In genomic region chr9:25213164-25213557, GRCm38 (mm10) we compare ENCODE assay signal across 9 mouse cellular contexts. TPM values are rescaled to one million over a fixed set of nuclear protein-coding genes. Genes with fewer than 3 reads are reported as not detected.
DNase-seq lines count a peak whose midpoint lies in the region; ATAC-seq and TF ChIP-seq lines count a peak whose summit lies in the region.
"Had no signal": no experiment of that assay in that cellular context is flagged by ENCODE, and none has a peak within 500 bp of the region (broad histone marks: within the 10 kb centered on the region; RNA-seq: fewer than 3 reads in every experiment).

No protein-coding gene starts in this region.

- H3ac ChIP-seq in myocyte (ENCODE audit: control insufficient read depth, insufficient read length) = no peak overlapping the region

- H3K4me1 ChIP-seq in heart, embryonic 14.5 days (ENCODE audit: control insufficient read depth in 2 of 2, insufficient read depth in 2 of 2, low read length in 2 of 2) = peaks cover 5 to 26% of the 10 kb centered on the region in 2 experiments; a peak in 3 of 4 replicates
- H3K4me1 ChIP-seq in lung, embryonic 14.5 days (ENCODE audit: insufficient read depth) = peaks cover 11% of the 10 kb centered on the region; the same call in 1 of the 2 replicates
- H3K4me1 ChIP-seq in hindbrain, embryonic 11.5 days (replicated peaks; ENCODE audit: control insufficient read depth, insufficient read depth, low read length) = no peaks in the 10 kb centered on the region

- no peak overlapping the region for H3K4me2 ChIP-seq in heart, embryonic 14.5 days (ENCODE audit: low read length)
- no peak overlapping the region for H3K4me2 ChIP-seq in lung, embryonic 14.5 days
- no peak overlapping the region for H3K4me2 ChIP-seq in hindbrain, embryonic 11.5 days (replicated peaks; ENCODE audit: low read depth, low read length)
- H3K4me2 ChIP-seq in myocyte (ENCODE audit: low read depth) = peak overlapping the region; percentile 7

- no peak for TF ChIP-seq CTCF in lung, embryonic 14.5 days (IDR thresholded peaks at IDR 0.05; ENCODE audit: low read depth)

- no peak overlapping the region for H3K4me3 ChIP-seq in heart, embryonic 14.5 days (ENCODE audit: control insufficient read depth in 1 of 2, insufficient read depth in 1 of 2, low read depth in 1 of 2, low read length in 2 of 2)
- no peak overlapping the region for H3K4me3 ChIP-seq in lung, embryonic 14.5 days (ENCODE audit: low read depth, low read length)
- no peak overlapping the region for H3K4me3 ChIP-seq in hindbrain, embryonic 11.5 days (ENCODE audit: low read depth, low read length)
- no peak overlapping the region for H3K4me3 ChIP-seq in myocyte

- H3K27ac ChIP-seq in heart, embryonic 14.5 days (replicated peaks in 1 of 2; ENCODE audit: control insufficient read depth in 1 of 2, insufficient read depth in 1 of 2, low read depth in 2 of 2, low read length in 2 of 2) = peak overlapping the region; percentile 49 to 64
- peak overlapping the region; percentile 79 for H3K27ac ChIP-seq in lung, embryonic 14.5 days (ENCODE audit: low read depth)
- peak overlapping the region; percentile 52; the same call in 1 of the 2 replicates for H3K27ac ChIP-seq in hindbrain, embryonic 11.5 days (ENCODE audit: low read depth, low read length)

- H3K36me3 ChIP-seq in heart, embryonic 14.5 days (ENCODE audit: control insufficient read depth, insufficient read depth, low read length) = no peaks in the 10 kb centered on the region
- H3K36me3 ChIP-seq in lung, embryonic 14.5 days (ENCODE audit: insufficient read depth) = no peaks in the 10 kb centered on the region
- no peaks in the 10 kb centered on the region for H3K36me3 ChIP-seq in hindbrain, embryonic 11.5 days (ENCODE audit: control insufficient read depth, insufficient read depth, low read length)
- no peaks in the 10 kb centered on the region for H3K36me3 ChIP-seq in myocyte (ENCODE audit: control insufficient read depth, insufficient read depth)

- no peak for DNase-seq in heart, postnatal 10 days
- DNase-seq in lung, embryonic 14.5 days = no peak
- no peak for DNase-seq in lung, postnatal 14 days
- no peak for DNase-seq in hindbrain, embryonic 11.5 days (ENCODE audit: low spot score)
- no peak for DNase-seq in retina, embryonic 14.5 days (ENCODE audit: low spot score)
- no peak for DNase-seq in layer of hippocampus, postnatal 10 days (ENCODE audit: low spot score in 2 of 2)
- DNase-seq: right cerebral cortex, adult 18-20 months had no signal

- TF ChIP-seq POLR2A in myocyte (IDR thresholded peaks at IDR 0.05; ENCODE audit: insufficient read length, low read depth) = no peak

- intact Hi-C loops in heart, postnatal 10 days (cut with DNase I) = loop anchor here (5.0 kb wide), 1 partner anchor 36 kb away; no protein-coding TSS in a partner anchor

- no peak for ATAC-seq in heart, embryonic 14.5 days (ENCODE audit: insufficient number of reproducible peaks, insufficient read depth, low FRiP score, low read depth)
- peak; percentile 66; the same call in 1 of the 2 replicates for ATAC-seq in lung, embryonic 14.5 days (ENCODE audit: insufficient read depth)
- peak; percentile 47; the same call in 1 of the 2 replicates for ATAC-seq in hindbrain, embryonic 11.5 days (ENCODE audit: low FRiP score)

- no peak overlapping the region for H3K9ac ChIP-seq in heart, embryonic 14.5 days (ENCODE audit: low read length)
- H3K9ac ChIP-seq in lung, embryonic 14.5 days = no peak overlapping the region
- H3K9ac ChIP-seq in hindbrain, embryonic 11.5 days (ENCODE audit: low read depth, low read length) = no peak overlapping the region

- peaks cover 3% of the 10 kb centered on the region; the same call in 1 of the 2 replicates for H3K9me3 ChIP-seq in heart, embryonic 14.5 days (ENCODE audit: control insufficient read depth, low read length)
- no peaks in the 10 kb centered on the region; the same call in 1 of the 2 replicates for H3K9me3 ChIP-seq in lung, embryonic 14.5 days (ENCODE audit: low read depth, low read length)
- no peaks in the 10 kb centered on the region for H3K9me3 ChIP-seq in hindbrain, embryonic 11.5 days (ENCODE audit: control insufficient read depth, low read length)

- H3K79me2 ChIP-seq in myocyte (ENCODE audit: control insufficient read depth, insufficient read depth) = no peaks in the 10 kb centered on the region

- H3K27me3 ChIP-seq in heart, embryonic 14.5 days (ENCODE audit: control insufficient read depth, insufficient read depth, low read length) = no peaks in the 10 kb centered on the region
- no peaks in the 10 kb centered on the region for H3K27me3 ChIP-seq in lung, embryonic 14.5 days (ENCODE audit: insufficient read depth, low read length)
- no peaks in the 10 kb centered on the region for H3K27me3 ChIP-seq in hindbrain, embryonic 11.5 days (ENCODE audit: control insufficient read depth, insufficient read depth, low read length)
- H3K27me3 ChIP-seq in myocyte (ENCODE audit: control insufficient read depth, insufficient read depth, insufficient read length) = no peaks in the 10 kb centered on the region

TF ChIP-seq in myocyte, 11 proteins besides CTCF, POLR2A, EP300 and RAD21:
- TF ChIP-seq SRF (IDR thresholded peaks at IDR 0.05; ENCODE audit: control insufficient read depth, insufficient read length, low read depth) = no peak
- no peak for TF ChIP-seq TCF3 (IDR thresholded peaks at IDR 0.05; ENCODE audit: insufficient read length, low read depth)
- TF ChIP-seq REST (IDR thresholded peaks at IDR 0.05; ENCODE audit: insufficient read depth, insufficient read length) = no peak
- no peak for TF ChIP-seq POLR2AphosphoS2 (IDR thresholded peaks at IDR 0.05; ENCODE audit: insufficient read length, low read depth)
- no peak for TF ChIP-seq USF1 (IDR thresholded peaks at IDR 0.05; ENCODE audit: low read depth)
- TF ChIP-seq MAX (IDR thresholded peaks at IDR 0.05; ENCODE audit: low read depth) = no peak
- TF ChIP-seq MYOG (IDR thresholded peaks at IDR 0.05; ENCODE audit: control insufficient read depth in 1 of 3, insufficient read depth in 1 of 3, insufficient read length in 2 of 3, low read depth in 2 of 3) = no peak
- TF ChIP-seq E2F4 (IDR thresholded peaks at IDR 0.05; ENCODE audit: insufficient read depth) = no peak
- no peak for TF ChIP-seq CEBPB (IDR thresholded peaks at IDR 0.05; ENCODE audit: insufficient read depth, poor library complexity, severe bottlenecking)
- TF ChIP-seq MYOD1 (IDR thresholded peaks at IDR 0.05; ENCODE audit: control insufficient read depth in 1 of 3, insufficient read length in 2 of 3, low read depth in 2 of 3) = no peak
- no peak for TF ChIP-seq TCF12 (IDR thresholded peaks at IDR 0.05; ENCODE audit: insufficient read depth, poor library complexity, severe bottlenecking)

RNA-seq across cellular contexts. Expression of gene Sept7, which starts 39.1 kb away (rescaled TPM):
- 265 and 268 TPM in 2 replicates for polyA plus RNA-seq in heart, embryonic 14.5 days (2014; fragmentation: Nextera tagmentation; extraction: Ambion mirVana)
- 100 to 1,000 TPM; 162 to 187 TPM for total RNA-seq in heart, postnatal 10 days (2021)
- polyA plus RNA-seq in lung, embryonic 14.5 days (2014; fragmentation: Nextera tagmentation; extraction: Ambion mirVana) = 303 and 307 TPM in 2 replicates
- polyA plus RNA-seq in hindbrain, embryonic 11.5 days (2014; fragmentation: Nextera tagmentation; extraction: Ambion mirVana) = 290 and 317 TPM in 2 replicates
- 43.8 TPM for polyA plus RNA-seq in myocyte (2012; fragmentation: generic; extraction: Trizol)
- 100 to 1,000 TPM; 268 to 271 TPM for total RNA-seq in layer of hippocampus, postnatal 10 days (2021)
